Mouse (Mus musculus) intestine, embryonic 14.5 days (tissue): ENCODE data around the gene Tmtc4. TPM values are rescaled to one million over a fixed set of nuclear protein-coding genes. Genes with fewer than 3 reads are reported as not detected.

ENCODE experiments used
- ATAC-seq: fragments of 200-750 bp; cut with Nextera tagmentation; replicated peaks from 2 replicates; pipeline ENCODE4 v1.8.0; 2017; ENCODE audit warnings: low read depth, moderate number of reproducible peaks, moderate TSS enrichment, moderate library complexity; ENCODE audit not compliant: low FRiP score, low TSS enrichment
- DNase-seq: peaks from one replicate; pipeline ENCODE4 v3.0.0-alpha.2; 2018; ENCODE audit warnings: low spot score
- H3K27ac ChIP-seq: fragments of 300-500 bp; sonication (generic); 2 replicates; pipeline ENCODE4 v1.5.1; 2014; ENCODE audit warnings: low read depth, mild to moderate bottlenecking, control low read depth
- H3K27me3 ChIP-seq: fragments of 300-500 bp; sonication (generic); replicated peaks from 2 replicates; pipeline ENCODE4 v1.6.1; 2014; ENCODE audit warnings: low read length, control low read depth; ENCODE audit not compliant: control insufficient read depth, insufficient read depth
- H3K36me3 ChIP-seq: fragments of 300-500 bp; sonication (generic); 2 replicates; pipeline ENCODE4 v1.6.1; 2014; ENCODE audit warnings: low read length, control low read depth; ENCODE audit not compliant: control insufficient read depth, insufficient read depth
- H3K4me1 ChIP-seq: fragments of 300-500 bp; sonication (generic); replicated peaks from 2 replicates; pipeline ENCODE4 v1.6.1; 2014; ENCODE audit warnings: low read length, control low read depth, mixed read lengths; ENCODE audit not compliant: control insufficient read depth, insufficient read depth
- H3K4me2 ChIP-seq: fragments of 300-500 bp; sonication (generic); 2 replicates; pipeline ENCODE4 v1.6.1; 2014; ENCODE audit warnings: low read length
- H3K4me3 ChIP-seq: fragments of 300-500 bp; sonication (generic); 2 replicates; pipeline ENCODE4 v1.5.1; 2014; ENCODE audit warnings: low read depth, low read length, control low read depth, mixed read lengths
- H3K9ac ChIP-seq: fragments of 300-500 bp; sonication (generic); 2 replicates; pipeline ENCODE4 v1.6.1; 2014; ENCODE audit warnings: mild to moderate bottlenecking, low read length
- H3K9me3 ChIP-seq: fragments of 300-500 bp; sonication (generic); 2 replicates; pipeline ENCODE4 v1.6.1; 2016; ENCODE audit warnings: low read length, control low read depth; ENCODE audit not compliant: control insufficient read depth
- WGBS: fragments of 180-500 bp; shearing (Covaris S2); extraction: QIAGEN DNeasy Blood & Tissue Kit; methylation state at CpG from one replicate; pipeline ENCODE4 v1.1.7; 2014; 5-methylcytosine and 5-hydroxymethylcytosine counted together
- polyA plus RNA-seq: library from polyadenylated mRNA; unstranded; fragments of >200 nt; fragmentation: Nextera tagmentation; extraction: Ambion mirVana; gene quantifications from 2 replicates; pipeline ENCODE4 v1.2.1, GENCODE M21; 2014

Tmtc4 gene
- polyA plus RNA-seq, 1 experiment from 2014 or later = 28.0 TPM

DNA sequence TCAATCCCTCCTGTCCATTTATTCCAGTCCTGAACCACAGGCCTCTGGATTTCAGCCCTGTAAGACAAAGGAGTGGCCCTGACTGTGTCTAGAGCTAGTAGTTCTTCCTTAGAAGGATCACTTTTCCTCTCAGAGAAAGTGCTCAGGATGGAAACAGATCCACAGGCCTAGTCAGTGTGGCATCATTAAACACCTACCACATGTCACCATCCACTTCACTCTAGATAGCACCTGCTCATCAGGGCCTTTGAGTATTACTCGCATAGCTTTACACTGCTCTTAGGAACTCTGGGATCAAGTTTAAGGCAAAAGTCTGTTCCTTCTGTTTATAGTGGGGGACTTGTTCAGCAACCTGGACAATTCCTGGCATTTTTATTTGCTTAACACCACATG lies 95.4 kb downstream of the Tmtc4 start:
- Histone ChIP-seq H3K27me3 (no peaks in the 10 kb centered on the region), H3K4me2 (no peak overlapping the region), H3K9ac (no peak overlapping the region), H3K27ac (no peak overlapping the region), H3K4me1 (no peaks in the 10 kb centered on the region), H3K36me3 (peaks cover 9% of the 10 kb centered on the region; the same call in 1 of the 2 replicates), H3K9me3 (no peaks in the 10 kb centered on the region), H3K4me3 (no peak overlapping the region)
- 88% methylated on average over 1 of the region's 1 CpGs for WGBS
- DNase-seq (peak; percentile 38), ATAC-seq (no peak)

DNA sequence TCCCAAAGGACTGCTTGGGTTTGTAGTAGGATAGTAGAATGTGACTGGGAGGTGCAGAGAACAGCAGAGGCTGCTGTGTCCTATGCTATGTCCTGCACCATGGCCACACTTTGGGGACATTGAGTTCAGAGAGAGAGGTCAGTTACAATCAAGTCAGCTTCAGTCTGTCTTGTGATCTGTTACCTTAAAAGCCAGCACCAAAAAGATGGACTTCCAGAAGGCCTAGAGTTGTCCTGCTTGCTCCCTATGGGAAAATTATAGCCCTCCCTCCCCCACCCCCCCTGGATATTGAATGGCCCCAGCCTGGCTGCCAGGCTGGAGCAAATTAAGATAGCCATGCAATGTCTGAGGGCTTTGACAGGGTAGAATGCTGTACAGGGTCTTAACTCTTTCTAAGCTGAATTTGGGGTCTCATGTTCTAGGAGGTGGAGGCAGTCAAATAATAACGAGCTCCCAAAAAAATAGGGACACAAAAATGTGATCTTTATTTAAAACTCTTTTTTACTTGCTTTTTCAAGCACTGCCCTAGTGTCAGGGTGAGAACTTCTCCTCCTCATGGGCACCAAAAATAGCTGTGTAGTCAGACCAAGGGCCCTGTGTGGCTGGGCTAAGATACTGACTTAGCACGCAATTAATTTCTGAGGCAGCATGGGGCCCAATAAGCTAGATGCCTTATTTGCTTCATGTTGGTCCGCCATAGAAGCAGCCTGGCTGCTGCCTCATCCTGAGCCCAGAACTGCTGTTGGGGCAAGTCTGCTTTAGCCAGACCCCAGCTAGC lies 95.9 kb downstream of the Tmtc4 start:
- no peaks in the 10 kb centered on the region for H3K9me3 ChIP-seq
- H3K27ac ChIP-seq = no peak overlapping the region
- DNase-seq = peak; percentile 13
- H3K27me3 ChIP-seq = no peaks in the 10 kb centered on the region
- H3K4me1 ChIP-seq = no peaks in the 10 kb centered on the region
- no peak overlapping the region for H3K9ac ChIP-seq
- H3K4me3 ChIP-seq = no peak overlapping the region
- WGBS = 96% methylated on average over 3 of the region's 3 CpGs
- H3K4me2 ChIP-seq = no peak overlapping the region
- H3K36me3 ChIP-seq = peaks cover 9% of the 10 kb centered on the region; the same call in 1 of the 2 replicates
- ATAC-seq = no peak

DNA sequence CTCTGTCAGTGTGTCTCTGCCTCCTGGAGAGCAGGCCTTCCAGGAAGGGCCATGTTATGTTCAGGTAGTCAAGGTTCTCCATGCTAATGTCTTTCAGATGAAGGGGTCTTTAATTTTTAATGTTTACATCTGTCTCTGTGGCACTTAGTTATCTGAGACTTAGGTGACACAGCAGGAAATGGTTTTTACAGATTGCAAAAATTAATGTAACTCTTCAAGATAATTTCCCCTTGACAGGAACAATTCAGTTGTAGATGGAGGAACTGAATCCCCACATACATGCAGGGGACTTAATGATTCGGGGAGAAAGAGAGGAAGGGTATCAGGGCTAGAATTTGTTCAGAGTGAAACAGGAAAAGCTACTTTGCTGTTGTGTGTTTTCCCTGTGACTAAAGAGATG lies 96.6 kb downstream of the Tmtc4 start:
- no peak overlapping the region for H3K4me2 ChIP-seq
- peaks cover 9% of the 10 kb centered on the region; the same call in 1 of the 2 replicates for H3K36me3 ChIP-seq
- DNase-seq (no peak), ATAC-seq (no peak)
- WGBS = 83% methylated on average over 1 of the region's 1 CpGs
- no peak overlapping the region for H3K27ac ChIP-seq
- no peaks in the 10 kb centered on the region for H3K9me3 ChIP-seq
- no peaks in the 10 kb centered on the region for H3K27me3 ChIP-seq
- H3K9ac ChIP-seq = no peak overlapping the region
- no peak overlapping the region for H3K4me3 ChIP-seq
- no peaks in the 10 kb centered on the region for H3K4me1 ChIP-seq

DNA sequence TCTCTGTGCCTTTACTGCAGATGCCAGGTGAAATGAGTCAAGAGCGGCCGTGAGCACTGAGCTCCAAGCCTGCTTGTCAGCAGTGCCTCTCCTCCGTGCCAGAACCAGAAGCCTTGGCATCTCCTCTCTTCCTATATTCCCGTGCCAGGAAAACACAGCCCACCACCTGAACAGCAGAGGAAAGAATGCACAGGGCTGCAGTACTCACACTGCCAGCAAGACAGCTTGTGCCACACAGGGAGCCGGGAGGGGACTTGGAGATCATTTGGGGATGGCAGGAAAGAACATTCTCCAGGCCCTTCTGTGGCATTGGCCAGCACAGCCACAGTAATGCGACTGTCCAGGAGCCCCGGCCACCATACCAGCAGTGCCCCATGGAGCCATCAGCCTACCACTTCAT lies 97.9 kb downstream of the Tmtc4 start:
- no peak overlapping the region for H3K27ac ChIP-seq
- H3K9me3 ChIP-seq = no peaks in the 10 kb centered on the region
- H3K4me1 ChIP-seq = no peaks in the 10 kb centered on the region
- WGBS = 86% methylated on average over 7 of the region's 7 CpGs
- H3K27me3 ChIP-seq = no peaks in the 10 kb centered on the region
- no peaks in the 10 kb centered on the region for H3K36me3 ChIP-seq
- H3K9ac ChIP-seq = no peak overlapping the region
- DNase-seq = no peak
- no peak for ATAC-seq
- no peak overlapping the region for H3K4me3 ChIP-seq
- H3K4me2 ChIP-seq = no peak overlapping the region

DNA sequence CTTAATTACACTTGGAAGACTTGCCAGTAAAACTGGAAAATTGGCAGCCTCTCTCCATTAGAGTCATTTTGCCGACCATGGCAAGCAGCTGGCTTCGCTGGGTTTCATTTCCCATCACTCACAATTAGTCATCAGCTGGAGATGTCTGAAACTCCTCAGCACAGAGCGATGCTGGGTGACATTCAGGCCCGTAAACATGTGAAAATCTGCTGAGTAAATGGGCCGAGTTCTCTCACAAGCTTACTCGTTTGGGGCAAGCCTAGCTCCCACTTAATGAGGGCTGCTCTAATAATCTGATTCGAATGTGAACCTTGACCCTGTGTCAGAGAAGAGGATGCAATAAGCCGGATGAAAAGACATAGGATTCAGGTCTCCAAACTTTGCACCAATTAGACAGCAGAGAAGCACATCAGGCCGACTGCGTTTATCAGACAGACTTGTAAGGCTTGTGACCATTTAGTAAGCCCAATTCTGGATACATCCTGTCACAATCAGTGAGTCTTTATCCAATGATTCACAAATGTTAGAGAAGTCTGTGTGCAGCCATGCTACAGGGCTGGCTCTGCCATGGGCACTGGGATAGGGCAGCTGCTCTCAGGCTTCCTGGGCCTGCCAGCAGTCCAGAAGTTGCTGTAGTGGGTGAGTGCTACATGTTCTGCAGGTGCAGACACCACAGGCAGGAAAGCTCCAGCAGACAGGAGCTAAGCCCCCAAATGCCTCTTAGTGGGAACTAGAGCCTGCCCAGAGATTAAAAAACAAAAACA lies 99.8 kb downstream of the Tmtc4 start:
- no peak overlapping the region for H3K4me2 ChIP-seq
- 60% methylated on average over 10 of the region's 10 CpGs for WGBS
- no peaks in the 10 kb centered on the region for H3K9me3 ChIP-seq
- H3K27ac ChIP-seq = no peak overlapping the region
- no peak for ATAC-seq
- no peaks in the 10 kb centered on the region for H3K4me1 ChIP-seq
- H3K27me3 ChIP-seq = no peaks in the 10 kb centered on the region
- DNase-seq = no peak
- no peak overlapping the region for H3K4me3 ChIP-seq
- H3K9ac ChIP-seq = no peak overlapping the region
- no peaks in the 10 kb centered on the region for H3K36me3 ChIP-seq

DNA sequence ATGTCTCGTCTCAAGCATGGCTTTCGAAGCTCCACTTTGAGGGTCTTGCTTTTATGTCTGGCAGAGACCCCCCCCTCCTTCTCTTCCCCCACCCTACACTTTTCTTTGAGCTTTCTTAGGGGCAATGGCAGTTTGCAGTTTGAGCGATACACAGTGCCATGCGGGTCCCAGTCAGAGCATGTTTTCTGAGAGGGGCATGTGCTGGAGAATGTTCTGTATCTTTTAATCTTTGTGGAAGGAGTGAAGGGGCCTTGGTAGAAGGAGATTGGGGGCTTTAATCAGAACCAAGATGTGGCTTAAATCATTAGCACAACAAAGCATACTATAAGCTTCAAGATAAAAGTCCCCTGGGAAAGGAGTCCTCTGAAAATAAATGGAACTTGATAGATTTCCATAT lies 100.4 kb downstream of the Tmtc4 start:
- Histone ChIP-seq H3K4me1 (no peaks in the 10 kb centered on the region), H3K4me2 (no peak overlapping the region), H3K36me3 (no peaks in the 10 kb centered on the region), H3K27ac (no peak overlapping the region), H3K9me3 (no peaks in the 10 kb centered on the region), H3K4me3 (no peak overlapping the region), H3K27me3 (no peaks in the 10 kb centered on the region), H3K9ac (no peak overlapping the region)
- DNase-seq = no peak
- WGBS = 87% methylated on average over 4 of the region's 4 CpGs
- no peak for ATAC-seq

DNA sequence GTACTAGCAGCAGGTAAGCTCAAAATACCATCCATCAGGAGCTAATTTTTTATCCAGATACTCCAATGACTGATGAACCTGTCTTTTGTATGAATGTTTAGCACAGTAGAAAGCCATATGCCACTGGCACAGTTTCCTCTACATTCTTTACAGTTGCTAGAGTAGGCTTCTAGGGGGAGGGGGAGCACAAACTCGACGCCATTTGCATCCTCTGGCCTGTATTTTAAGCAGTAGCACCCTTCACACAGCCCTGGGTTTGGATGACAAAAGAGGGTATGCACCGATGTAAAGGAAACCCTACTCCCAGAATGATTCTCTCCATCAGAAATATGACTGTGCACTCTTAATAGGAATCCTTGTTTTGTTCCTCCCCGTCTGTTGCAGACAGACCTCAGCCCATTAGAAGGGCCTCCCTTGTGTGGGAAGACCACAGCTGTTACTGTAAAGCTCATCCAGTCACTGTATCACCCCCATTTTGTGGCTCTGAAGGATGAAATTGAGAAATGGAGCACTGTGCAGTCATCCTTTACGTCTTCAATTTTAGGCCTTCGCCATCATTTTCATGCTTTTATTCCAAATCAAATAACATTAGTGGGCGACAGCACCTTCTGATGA lies 100.9 kb downstream of the Tmtc4 start:
- H3K27me3 ChIP-seq = no peaks in the 10 kb centered on the region
- H3K27ac ChIP-seq = no peak overlapping the region
- 81% methylated on average over 7 of the region's 7 CpGs for WGBS
- no peaks in the 10 kb centered on the region for H3K9me3 ChIP-seq
- H3K4me2 ChIP-seq = no peak overlapping the region
- H3K36me3 ChIP-seq = no peaks in the 10 kb centered on the region
- H3K4me3 ChIP-seq = no peak overlapping the region
- no peaks in the 10 kb centered on the region for H3K4me1 ChIP-seq
- ATAC-seq (no peak), DNase-seq (no peak)
- H3K9ac ChIP-seq = no peak overlapping the region

DNA sequence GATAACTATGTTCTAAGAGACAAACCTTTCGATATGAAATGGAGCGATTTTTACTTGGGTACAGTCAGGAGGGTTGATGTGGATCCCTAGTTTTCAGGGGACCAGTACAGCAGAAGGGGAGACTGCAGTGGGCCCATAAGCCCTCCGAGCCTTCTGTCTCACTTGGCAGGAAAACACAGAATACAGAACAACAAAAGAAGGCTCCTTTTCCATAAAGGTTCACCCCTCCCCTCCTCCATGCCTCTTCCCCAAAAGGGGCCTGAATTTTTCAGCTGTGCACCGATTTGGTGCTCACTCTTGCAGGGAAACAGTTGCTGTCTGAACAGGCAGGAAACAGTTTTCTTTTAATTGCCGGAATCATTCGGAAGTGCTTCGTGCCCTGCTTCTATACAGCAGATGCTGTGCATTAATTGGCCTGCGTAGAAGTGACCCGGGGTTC lies 101.6 kb downstream of the Tmtc4 start:
- 78% methylated on average over 9 of the region's 9 CpGs for WGBS
- Histone ChIP-seq H3K27ac (no peak overlapping the region), H3K9me3 (no peaks in the 10 kb centered on the region), H3K4me2 (no peak overlapping the region), H3K4me1 (no peaks in the 10 kb centered on the region), H3K36me3 (no peaks in the 10 kb centered on the region), H3K4me3 (no peak overlapping the region), H3K9ac (no peak overlapping the region), H3K27me3 (no peaks in the 10 kb centered on the region)
- ATAC-seq = no peak
- no peak for DNase-seq
